Mouse (Mus musculus) spleen, adult 2 months (tissue): ENCODE data around the gene Tmem242.

Experiments used
- CTCF ChIP-seq: fragments of 200-500 bp; IDR thresholded peaks from 2 replicates; pipeline ENCODE4 v1.5.1; 2011; ENCODE audit warnings: mild to moderate bottlenecking, inconsistent platforms; ENCODE audit not compliant: insufficient read depth, insufficient read length, insufficient replicate concordance; ENCODE audit errors: extremely low read depth
- POLR2A ChIP-seq: fragments of 200-500 bp; IDR thresholded peaks from 2 replicates; pipeline ENCODE4 v1.6.1; 2011; ENCODE audit warnings: low read depth, low read length, inconsistent platforms

DNA sequence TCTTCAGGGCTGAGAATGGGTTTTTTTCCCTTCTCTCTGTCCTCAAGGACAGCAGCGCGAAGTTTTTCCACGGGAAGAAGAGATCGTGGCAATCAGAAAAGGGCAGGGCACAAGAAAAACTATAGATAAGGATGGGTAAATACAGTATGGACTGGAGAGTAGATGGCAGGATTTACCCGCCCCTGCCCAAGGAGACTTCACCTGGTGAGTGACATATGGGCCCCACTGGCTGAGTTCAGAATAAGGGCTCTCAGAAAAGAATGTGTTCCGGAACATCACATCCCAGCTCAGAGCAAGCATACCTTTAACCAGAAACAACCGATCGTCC, 264 bp downstream of the Tmem242 start:
- TF ChIP-seq CTCF (no peak), POLR2A (no peak)
